Mouse (Mus musculus) ES-CJ7 (cell line): Measurements from ENCODE around the gene Vmn1r94.
"Not testable (repeated sequence)": the region's sequence is repeated elsewhere in the genome, so short reads cannot be mapped to it uniquely, and the experiment has no call there.

ENCODE experiments used
- DNase-seq: peaks from one replicate; pipeline ENCODE4 v3.0.0; 2011; ENCODE audit warnings: low read depth, low spot score

Vmn1r94 gene

DNA sequence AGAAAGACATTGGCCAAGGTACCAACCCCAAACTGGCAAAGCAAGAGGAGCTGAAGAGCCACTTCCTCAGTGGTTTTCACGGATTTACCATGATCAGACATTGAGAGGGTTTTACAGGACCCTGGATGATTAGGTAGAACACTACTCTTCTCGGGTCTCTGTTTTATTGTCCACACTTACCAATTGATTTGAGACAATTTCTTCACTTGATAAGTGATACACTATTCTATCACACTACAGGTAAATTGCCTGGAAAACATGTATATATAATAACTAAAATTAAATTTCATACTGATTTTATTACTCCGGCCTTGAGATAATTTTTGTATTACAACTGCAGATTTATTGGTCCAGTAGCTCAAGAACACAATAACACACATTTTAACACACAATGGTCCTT is at the start of gene Vmn1r94:
Gene Vmn1r94, minus strand, starts transcription at position 101 of the 400 bp plus-strand sequence.
- not testable (repeated sequence) for DNase-seq

- DNase-seq, result not testable (repeated sequence)
Measured at GRCm38 (mm10) chr7:20205507-20205906, 37.3 kb upstream of the Vmn1r94 start, which contains the start of gene Gm6164. TSS of gene Gm6164 (minus strand) at chr7:20205607.

- not testable (repeated sequence) for DNase-seq
Measured at GRCm38 (mm10) chr7:20193410-20193809, 25.2 kb upstream of the Vmn1r94 start, which contains the start of gene Vmn1r95. TSS of gene Vmn1r95 (plus strand) at chr7:20193710.

GRCm38 (mm10) chr7:20138988-20139387 is 29.2 kb downstream of the Vmn1r94 start, which contains the start of gene Vmn1r93:
TSS of gene Vmn1r93 (minus strand) at chr7:20139088.
- DNase-seq, result not testable (repeated sequence)

GRCm38 (mm10) chr7:20122479-20122878 is 45.7 kb downstream of the Vmn1r94 start, which contains the start of gene Gm16442:
TSS of gene Gm16442 (minus strand) at chr7:20122579.
- DNase-seq, result not testable (repeated sequence)
